21 mouse cellular contexts compared by ENCODE assay signal in genomic region chr13:92708466-92708865, GRCm38 (mm10).
"Had no signal": no experiment of that assay in that cellular context is flagged by ENCODE, and none has a peak within 500 bp of the region (broad histone marks: within the 10 kb centered on the region; RNA-seq: fewer than 3 reads in every experiment).

No protein-coding gene starts in this region.

- H3K9ac ChIP-seq: forebrain, embryonic 15.5 days; forebrain, postnatal 0 days; heart, embryonic 12.5 days; hindbrain, embryonic 13.5 days; hindbrain, embryonic 15.5 days; intestine, embryonic 15.5 days; limb, embryonic 12.5 days had no signal

- H3K9me3 ChIP-seq: forebrain, embryonic 15.5 days; heart, embryonic 12.5 days; hindbrain, embryonic 13.5 days; hindbrain, embryonic 15.5 days; intestine, embryonic 15.5 days; limb, embryonic 10.5 days; limb, embryonic 12.5 days had no signal

- H3K27ac ChIP-seq: forebrain, embryonic 15.5 days; hindbrain, embryonic 13.5 days; hindbrain, embryonic 15.5 days; hindbrain, postnatal 0 days; intestine, embryonic 15.5 days; layer of hippocampus, adult 2 months; left cerebral cortex, adult 2 months; limb, embryonic 10.5 days; limb, embryonic 12.5 days had no signal

- ATAC-seq: forebrain, embryonic 15.5 days; forebrain, postnatal 0 days; hindbrain, postnatal 0 days; intestine, embryonic 15.5 days had no signal

- H3K27me3 ChIP-seq: forebrain, embryonic 15.5 days; heart, embryonic 12.5 days; intestine, embryonic 15.5 days; limb, embryonic 12.5 days had no signal

- DNase-seq: forebrain, postnatal 0 days; gastrocnemius, postnatal 14 days; gastrocnemius, postnatal 36 days; heart, adult 18-20 months; heart, postnatal 10 days; heart, postnatal 36 days; kidney, adult 18-20 months; kidney, adult 8-10 months; kidney, postnatal 10 days; kidney, postnatal 25 days; kidney, postnatal 4 days had no signal

- H3K4me1 ChIP-seq: forebrain, embryonic 15.5 days; heart, embryonic 12.5 days; hindbrain, embryonic 15.5 days; intestine, embryonic 15.5 days had no signal

- H3K4me2 ChIP-seq: forebrain, embryonic 15.5 days; heart, embryonic 12.5 days; hindbrain, embryonic 13.5 days; hindbrain, embryonic 15.5 days; intestine, embryonic 15.5 days; limb, embryonic 12.5 days had no signal

- H3K4me3 ChIP-seq: forebrain, embryonic 15.5 days; heart, embryonic 12.5 days; hindbrain, embryonic 13.5 days; hindbrain, embryonic 15.5 days; intestine, embryonic 15.5 days; layer of hippocampus, adult 2 months; left cerebral cortex, adult 2 months; limb, embryonic 10.5 days; limb, embryonic 12.5 days had no signal
